In genomic region chr15:25984067-25984733, GRCm38 (mm10) we compare ENCODE assay signal across 1 mouse cellular context.
TF ChIP-seq lines count a peak whose summit lies in the region.

Gene Zfp622 (plus strand): TSS chr15:25984366.

TF ChIP-seq in CH12.LX, 34 proteins besides CTCF, POLR2A, EP300 and RAD21 (continued from another document):
- TF ChIP-seq HCFC1 (IDR thresholded peaks at IDR 0.05; ENCODE audit: low read depth, low read length) (peak; percentile 90), ZMIZ1 (IDR thresholded peaks at IDR 0.05; ENCODE audit: low read depth, low read length) (peak; percentile 59), MAFK (IDR thresholded peaks at IDR 0.05; ENCODE audit: insufficient replicate concordance, low read length) (no peak)
TF ChIP-seq in CH12.LX: peak in this region for 16.
